Mouse (Mus musculus): ENCODE results near the gene Reps1.

GRCm38 (mm10) chr10:18069576-18069975, 13.9 kb downstream of the Reps1 start:
- TF ChIP-seq POLR2A (IDR thresholded peaks at IDR 0.05; ENCODE audit: borderline replicate concordance, extremely low read depth, insufficient read depth, insufficient read length, poor library complexity, severe bottlenecking) (no peak), CTCF (IDR thresholded peaks at IDR 0.05; ENCODE audit: borderline replicate concordance, extremely low read depth, insufficient read depth, insufficient read length) (no peak)
